Mouse (Mus musculus) hindbrain, embryonic 10.5 days (tissue): ENCODE data around the gene Wfdc2. TPM values are rescaled to one million over a fixed set of nuclear protein-coding genes. Genes with fewer than 3 reads are reported as not detected.

Source experiments
- DNase-seq: peaks from one replicate; pipeline ENCODE4 v3.0.0-alpha.2; 2017; ENCODE audit warnings: low spot score
- H3K27ac ChIP-seq: fragments of 300-500 bp; sonication (generic); 2 replicates; pipeline ENCODE4 v1.5.1; 2016; ENCODE audit warnings: mild to moderate bottlenecking, moderate library complexity
- H3K27me3 ChIP-seq: fragments of 300-500 bp; sonication (generic); 2 replicates; pipeline ENCODE4 v1.6.1; 2016; ENCODE audit warnings: mild to moderate bottlenecking; ENCODE audit not compliant: poor library complexity, insufficient read depth, severe bottlenecking
- H3K36me3 ChIP-seq: fragments of 300-500 bp; sonication (generic); 2 replicates; pipeline ENCODE4 v1.6.1; 2016; ENCODE audit warnings: mild to moderate bottlenecking, moderate library complexity
- H3K4me1 ChIP-seq: fragments of 300-500 bp; sonication (generic); replicated peaks from 2 replicates; pipeline ENCODE4 v1.6.1; 2016; ENCODE audit warnings: mild to moderate bottlenecking
- H3K4me3 ChIP-seq: fragments of 300-500 bp; sonication (generic); 2 replicates; pipeline ENCODE4 v1.5.1; 2016; ENCODE audit warnings: mild to moderate bottlenecking, moderate library complexity
- H3K9me3 ChIP-seq: fragments of 300-500 bp; sonication (generic); 2 replicates; pipeline ENCODE4 v1.6.1; 2016; ENCODE audit warnings: mild to moderate bottlenecking, moderate library complexity
- WGBS: fragments of 180-500 bp; shearing (Covaris S2); methylation state at CpG from one replicate; pipeline ENCODE4 v1.1.7; 2016; 5-methylcytosine and 5-hydroxymethylcytosine counted together
- polyA plus RNA-seq: library from polyadenylated mRNA; unstranded; fragments of >200 nt; fragmentation: Nextera tagmentation; extraction: Ambion mirVana; gene quantifications from 2 replicates; pipeline ENCODE4 v1.2.1, GENCODE M21; 2016

The Wfdc2 gene
- polyA plus RNA-seq, 1 experiment from 2014 or later, result 27.6 TPM

GRCm38 (mm10) chr2:164528557-164528956 lies 33.7 kb upstream of the Wfdc2 start:
- no peak overlapping the region for H3K27ac ChIP-seq
- 72% methylated on average over 5 of the region's 5 CpGs for WGBS
- DNase-seq, result no peak

GRCm38 (mm10) chr2:164531169-164531568 lies 31.0 kb upstream of the Wfdc2 start:
- WGBS, result 7% methylated on average over 3 of the region's 3 CpGs
- peaks cover 10% of the 10 kb centered on the region for H3K9me3 ChIP-seq
- H3K4me3 ChIP-seq, result no peak overlapping the region
- peak; percentile 72 for DNase-seq
- no peaks in the 10 kb centered on the region for H3K4me1 ChIP-seq
- H3K27ac ChIP-seq, result no peak overlapping the region
- H3K27me3 ChIP-seq, result no peaks in the 10 kb centered on the region
- H3K36me3 ChIP-seq, result no peaks in the 10 kb centered on the region

More at GRCm38 (mm10) chr2:164528557-164528956, 33.7 kb upstream of the Wfdc2 start:
- peaks cover 13% of the 10 kb centered on the region for H3K9me3 ChIP-seq
- no peaks in the 10 kb centered on the region for H3K27me3 ChIP-seq
- no peak overlapping the region for H3K4me3 ChIP-seq
- no peaks in the 10 kb centered on the region for H3K4me1 ChIP-seq
- H3K36me3 ChIP-seq, result no peaks in the 10 kb centered on the region

GRCm38 (mm10) chr2:164534315-164534714 lies 27.9 kb upstream of the Wfdc2 start:
- Histone ChIP-seq H3K36me3 (no peaks in the 10 kb centered on the region), H3K9me3 (no peaks in the 10 kb centered on the region), H3K4me3 (no peak overlapping the region), H3K4me1 (no peaks in the 10 kb centered on the region), H3K27ac (no peak overlapping the region), H3K27me3 (no peaks in the 10 kb centered on the region)
- DNase-seq, result no peak
- WGBS, result 83% methylated on average over 10 of the region's 10 CpGs

GRCm38 (mm10) chr2:164537003-164537402 lies 25.2 kb upstream of the Wfdc2 start:
- no peaks in the 10 kb centered on the region for H3K36me3 ChIP-seq

GRCm38 (mm10) chr2:164540652-164541427 lies 21.4 kb upstream of the Wfdc2 start:
- Histone ChIP-seq H3K27me3 (no peaks in the 10 kb centered on the region), H3K36me3 (no peaks in the 10 kb centered on the region), H3K9me3 (no peaks in the 10 kb centered on the region), H3K4me3 (no peak overlapping the region), H3K4me1 (no peaks in the 10 kb centered on the region; the same call in 1 of the 2 replicates), H3K27ac (no peak overlapping the region)
- DNase-seq, result no peak
- 49% methylated on average over 8 of the region's 8 CpGs for WGBS

More at GRCm38 (mm10) chr2:164537003-164537402, 25.2 kb upstream of the Wfdc2 start:
- 86% methylated on average over 4 of the region's 4 CpGs for WGBS
- Histone ChIP-seq H3K27me3 (no peaks in the 10 kb centered on the region), H3K9me3 (no peaks in the 10 kb centered on the region), H3K4me1 (no peaks in the 10 kb centered on the region; the same call in 1 of the 2 replicates), H3K4me3 (no peak overlapping the region), H3K27ac (no peak overlapping the region)
- DNase-seq, result no peak

GRCm38 (mm10) chr2:164542132-164542531 lies 20.1 kb upstream of the Wfdc2 start:
- Histone ChIP-seq H3K9me3 (no peaks in the 10 kb centered on the region), H3K4me3 (no peak overlapping the region), H3K27me3 (no peaks in the 10 kb centered on the region), H3K4me1 (no peaks in the 10 kb centered on the region; the same call in 1 of the 2 replicates), H3K27ac (no peak overlapping the region), H3K36me3 (no peaks in the 10 kb centered on the region)
- 79% methylated on average over 5 of the region's 5 CpGs for WGBS
- no peak for DNase-seq

- Histone ChIP-seq H3K9me3 (no peaks in the 10 kb centered on the region), H3K36me3 (no peaks in the 10 kb centered on the region), H3K27me3 (no peaks in the 10 kb centered on the region), H3K4me1 (no peaks in the 10 kb centered on the region; the same call in 1 of the 2 replicates), H3K4me3 (no peak overlapping the region), H3K27ac (no peak overlapping the region)
- no peak for DNase-seq
- WGBS, result 90% methylated on average over 7 of the region's 7 CpGs
Measured at GRCm38 (mm10) chr2:164542598-164542997, 19.6 kb upstream of the Wfdc2 start.

GRCm38 (mm10) chr2:164543745-164544144 lies 18.5 kb upstream of the Wfdc2 start:
- Histone ChIP-seq H3K9me3 (no peaks in the 10 kb centered on the region), H3K4me1 (no peaks in the 10 kb centered on the region; the same call in 1 of the 2 replicates), H3K27me3 (no peaks in the 10 kb centered on the region), H3K4me3 (no peak overlapping the region), H3K36me3 (no peaks in the 10 kb centered on the region), H3K27ac (no peak overlapping the region)
- 70% methylated on average over 2 of the region's 2 CpGs for WGBS
- no peak for DNase-seq

- 50% methylated on average over 5 of the region's 5 CpGs for WGBS
- no peaks in the 10 kb centered on the region for H3K9me3 ChIP-seq
- H3K4me1 ChIP-seq, result peaks cover 3% of the 10 kb centered on the region
- DNase-seq, result no peak
- no peaks in the 10 kb centered on the region for H3K36me3 ChIP-seq
- H3K27ac ChIP-seq, result no peak overlapping the region
- H3K27me3 ChIP-seq, result no peaks in the 10 kb centered on the region
- H3K4me3 ChIP-seq, result no peak overlapping the region
Measured at GRCm38 (mm10) chr2:164544454-164545097, 17.6 kb upstream of the Wfdc2 start.

- Histone ChIP-seq H3K4me3 (no peak overlapping the region), H3K9me3 (no peaks in the 10 kb centered on the region), H3K27ac (no peak overlapping the region), H3K27me3 (no peaks in the 10 kb centered on the region), H3K36me3 (no peaks in the 10 kb centered on the region), H3K4me1 (peaks cover 15% of the 10 kb centered on the region)
- 51% methylated on average over 4 of the region's 4 CpGs for WGBS
- DNase-seq, result no peak
Measured at GRCm38 (mm10) chr2:164549338-164549737, 12.9 kb upstream of the Wfdc2 start.

- no peaks in the 10 kb centered on the region for H3K36me3 ChIP-seq
- H3K4me3 ChIP-seq, result 0 out of 2 replicates have a peak overlapping the region, but pooled peaks have one; percentile 7
- no peaks in the 10 kb centered on the region for H3K27me3 ChIP-seq
- H3K4me1 ChIP-seq, result peaks cover 15% of the 10 kb centered on the region
- no peak overlapping the region for H3K27ac ChIP-seq
- no peaks in the 10 kb centered on the region for H3K9me3 ChIP-seq
- no peak for DNase-seq
- 19% methylated on average over 10 of the region's 10 CpGs for WGBS
Measured at GRCm38 (mm10) chr2:164549963-164550894, 12.0 kb upstream of the Wfdc2 start.

GRCm38 (mm10) chr2:164550895-164551269 lies 11.3 kb upstream of the Wfdc2 start:
- no peak for DNase-seq
- H3K9me3 ChIP-seq, result no peaks in the 10 kb centered on the region
- 79% methylated on average over 2 of the region's 2 CpGs for WGBS
- H3K27me3 ChIP-seq, result no peaks in the 10 kb centered on the region
- no peak overlapping the region for H3K27ac ChIP-seq
- no peak overlapping the region for H3K4me3 ChIP-seq
- H3K4me1 ChIP-seq, result peaks cover 15% of the 10 kb centered on the region
- no peaks in the 10 kb centered on the region for H3K36me3 ChIP-seq
